Mouse (Mus musculus) ES-E14 (cell line): ENCODE measurements around the gene Fpr3.

Experiments
- HCFC1 ChIP-seq: IDR thresholded peaks from 2 replicates; pipeline ENCODE4 v1.6.1; 2012; ENCODE audit warnings: low read length, inconsistent platforms, borderline replicate concordance; ENCODE audit not compliant: insufficient read depth
- MAFK ChIP-seq: IDR thresholded peaks from 2 replicates; pipeline ENCODE4 v1.6.1; 2014; ENCODE audit warnings: mild to moderate bottlenecking, low read depth, low read length, inconsistent platforms; ENCODE audit not compliant: insufficient read depth
- ZC3H11A ChIP-seq: IDR thresholded peaks from 2 replicates; pipeline ENCODE4 v1.6.1; 2012; ENCODE audit warnings: low read depth, mild to moderate bottlenecking, inconsistent platforms, low read length, borderline replicate concordance
- ZNF384 ChIP-seq: IDR thresholded peaks from 2 replicates; pipeline ENCODE4 v1.6.1; 2012; ENCODE audit warnings: low read depth, low read length, inconsistent platforms

DNA sequence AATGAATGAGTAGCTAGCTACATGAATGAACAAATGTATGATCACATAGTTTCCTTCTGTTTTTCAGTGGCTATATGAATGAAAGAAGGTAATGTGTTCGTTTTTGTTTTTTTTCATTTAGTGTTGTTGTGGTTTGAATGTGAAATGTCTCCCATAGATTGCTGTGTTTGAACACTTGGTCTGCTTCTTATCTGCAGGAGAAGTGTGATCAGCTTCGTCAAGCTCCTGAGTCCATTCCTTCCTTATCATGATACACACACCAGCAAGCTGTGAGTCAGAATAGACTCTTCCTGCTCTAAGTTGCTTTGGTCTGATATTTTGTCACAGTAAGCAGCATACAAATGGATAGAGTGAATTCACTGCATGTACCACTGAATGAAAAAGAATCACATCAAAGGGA is 38.7 kb upstream of the Fpr3 start:
- TF ChIP-seq HCFC1 (no peak), ZC3H11A (no peak), ZNF384 (no peak), MAFK (no peak)
